Mouse (Mus musculus) intestine, postnatal 0 days (tissue): Measurements from ENCODE around the gene Cwc27. TPM values are rescaled to one million over a fixed set of nuclear protein-coding genes. Genes with fewer than 3 reads are reported as not detected.

ENCODE experiments used
- ATAC-seq: fragments of 200-750 bp; cut with Nextera tagmentation; 2 replicates; pipeline ENCODE4 v1.8.0; 2017; ENCODE audit warnings: mild to moderate bottlenecking, moderate TSS enrichment, moderate library complexity
- H3K27ac ChIP-seq: fragments of 300-500 bp; sonication (generic); 2 replicates; pipeline ENCODE4 v1.5.1; 2014; ENCODE audit warnings: mild to moderate bottlenecking, low read depth, low read length, moderate library complexity
- H3K27me3 ChIP-seq: fragments of 300-500 bp; sonication (generic); replicated peaks from 2 replicates; pipeline ENCODE4 v1.6.1; 2014; ENCODE audit warnings: low read length, mixed read lengths; ENCODE audit not compliant: control insufficient read depth, insufficient read depth
- H3K36me3 ChIP-seq: fragments of 300-500 bp; sonication (generic); 2 replicates; pipeline ENCODE4 v1.6.1; 2014; ENCODE audit warnings: mild to moderate bottlenecking, moderate library complexity; ENCODE audit not compliant: control insufficient read depth, insufficient read depth
- H3K4me1 ChIP-seq: fragments of 300-500 bp; sonication (generic); replicated peaks from 2 replicates; pipeline ENCODE4 v1.6.1; 2014; ENCODE audit warnings: antibody characterized with exemption, low read length, mixed read lengths; ENCODE audit not compliant: control insufficient read depth, insufficient read depth
- H3K4me2 ChIP-seq: fragments of 300-500 bp; sonication (generic); replicated peaks from 2 replicates; pipeline ENCODE4 v1.6.1; 2014; ENCODE audit warnings: low read depth, mild to moderate bottlenecking, moderate library complexity
- H3K4me3 ChIP-seq: fragments of 300-500 bp; sonication (generic); 2 replicates; pipeline ENCODE4 v1.5.1; 2014; ENCODE audit warnings: low read depth, low read length
- H3K9ac ChIP-seq: fragments of 300-500 bp; sonication (generic); 2 replicates; pipeline ENCODE4 v1.6.1; 2014; ENCODE audit warnings: mild to moderate bottlenecking, low read depth, low read length
- H3K9me3 ChIP-seq: fragments of 300-500 bp; sonication (generic); 2 replicates; pipeline ENCODE4 v1.6.1; 2016; ENCODE audit warnings: mixed run types; ENCODE audit not compliant: control insufficient read depth
- CTCF ChIP-seq: sonication (generic); IDR thresholded peaks from 2 replicates; pipeline ENCODE4 v1.5.1; 2016; ENCODE audit warnings: low read depth, mild to moderate bottlenecking, control low read depth, antibody characterized with exemption, moderate library complexity
- WGBS: fragments of 180-500 bp; shearing (Covaris S2); extraction: QIAGEN DNeasy Blood & Tissue Kit; methylation state at CpG from one replicate; pipeline ENCODE4 v1.1.7; 2014; 5-methylcytosine and 5-hydroxymethylcytosine counted together
- polyA plus RNA-seq: library from polyadenylated mRNA; unstranded; fragments of >200 nt; fragmentation: Nextera tagmentation; extraction: Ambion mirVana; gene quantifications from 2 replicates; pipeline ENCODE4 v1.2.1, GENCODE M21; 2015

Gene Cwc27
- polyA plus RNA-seq, 1 experiment from 2014 or later = 15.6 TPM

DNA sequence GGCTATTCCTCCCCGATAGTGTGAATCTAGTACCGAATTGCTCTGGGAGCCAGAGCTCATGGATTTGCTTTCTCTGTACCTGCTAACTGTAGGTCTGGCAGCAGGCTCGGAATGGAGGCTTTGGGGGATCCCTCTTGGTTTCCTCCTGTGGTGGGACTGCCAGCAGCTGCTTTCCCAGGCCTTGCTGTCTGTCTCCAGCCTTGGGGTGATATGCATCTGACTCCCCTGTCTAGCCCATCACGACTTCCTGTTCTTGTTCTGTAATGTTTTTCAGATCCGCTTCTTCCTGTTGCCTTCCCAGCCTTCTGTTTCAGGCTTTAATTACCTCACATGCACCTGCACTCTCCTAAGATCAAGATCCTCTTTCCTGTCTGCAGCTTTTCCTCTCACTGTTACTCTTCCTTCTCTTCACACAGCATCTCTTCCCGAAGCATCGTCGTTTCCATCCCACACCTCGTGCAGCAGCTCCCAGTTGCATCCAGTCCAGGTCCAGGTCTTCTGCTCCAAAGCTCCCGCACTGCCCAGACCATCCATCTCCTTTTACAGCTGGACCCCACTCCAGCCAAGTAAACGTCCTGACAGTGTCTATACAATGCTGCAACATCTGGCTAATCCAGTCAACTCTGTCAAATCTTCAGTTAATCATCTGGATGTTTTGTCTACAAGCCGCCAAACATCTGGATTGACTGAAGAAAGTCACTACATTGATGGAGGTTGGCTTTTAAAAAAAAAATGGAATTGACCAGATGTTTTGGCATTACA, 193.6 kb downstream of the Cwc27 start:
- Histone ChIP-seq H3K36me3 (no peaks in the 10 kb centered on the region), H3K4me3 (no peak overlapping the region), H3K27ac (no peak overlapping the region), H3K9me3 (no peaks in the 10 kb centered on the region), H3K9ac (no peak overlapping the region), H3K4me2 (no peak overlapping the region), H3K27me3 (no peaks in the 10 kb centered on the region), H3K4me1 (no peaks in the 10 kb centered on the region)
- TF ChIP-seq CTCF = no peak
- WGBS = 74% methylated on average over 12 of the region's 12 CpGs
- no peak for ATAC-seq

DNA sequence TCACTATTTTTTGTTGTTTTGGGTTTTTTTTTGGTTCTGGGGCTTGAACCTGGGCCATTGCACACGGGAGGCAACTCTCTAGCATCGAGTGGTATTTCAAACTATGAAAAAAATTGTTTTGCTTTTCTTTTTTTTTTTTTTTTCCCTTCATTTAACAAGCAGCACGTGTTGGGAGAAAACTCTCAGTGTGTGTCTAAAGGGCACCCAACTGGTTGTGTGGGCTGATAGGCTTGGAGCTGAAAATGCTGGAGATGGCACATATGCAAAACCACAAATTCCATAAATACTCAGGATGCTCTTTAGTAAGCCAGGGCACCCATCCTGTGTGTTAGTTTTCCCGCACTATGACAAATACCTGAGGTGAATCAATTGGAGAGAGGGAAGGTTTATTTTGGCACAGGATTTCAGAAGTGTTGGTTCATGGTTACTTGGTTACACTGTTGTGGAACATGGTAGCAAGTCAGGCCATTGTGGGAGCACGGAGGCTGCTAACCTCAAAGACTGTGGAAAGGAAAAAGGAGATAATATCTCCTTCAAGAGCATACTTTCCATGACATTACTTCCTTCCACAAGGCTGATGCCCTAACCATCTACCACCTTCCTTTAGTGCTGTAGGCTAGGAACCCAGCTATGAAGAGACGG, 194.7 kb downstream of the Cwc27 start:
- Histone ChIP-seq H3K9me3 (no peaks in the 10 kb centered on the region), H3K4me1 (no peaks in the 10 kb centered on the region), H3K4me3 (no peak overlapping the region), H3K27me3 (no peaks in the 10 kb centered on the region), H3K4me2 (no peak overlapping the region), H3K27ac (no peak overlapping the region), H3K36me3 (no peaks in the 10 kb centered on the region), H3K9ac (no peak overlapping the region)
- TF ChIP-seq CTCF = no peak
- no peak for ATAC-seq
- WGBS = 84% methylated on average over 6 of the region's 6 CpGs

DNA sequence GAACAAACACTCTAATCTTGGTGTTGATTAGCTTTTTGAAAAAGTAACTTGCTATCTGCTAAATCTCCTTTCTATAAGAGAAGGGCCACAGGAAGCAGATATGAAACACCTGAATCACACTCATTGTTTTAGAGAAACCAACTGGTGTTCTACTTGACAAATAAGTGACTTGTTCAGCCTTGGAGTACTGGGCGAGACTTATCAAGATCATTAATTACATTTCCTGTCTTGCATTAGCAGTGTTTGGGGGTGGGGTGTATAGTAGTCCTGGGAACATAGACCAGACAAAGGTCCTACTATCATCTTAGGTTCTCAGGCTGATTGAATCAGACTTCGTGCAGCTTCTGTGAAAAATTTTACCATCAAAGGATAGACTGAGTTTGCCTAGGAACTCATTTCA, 196.5 kb downstream of the Cwc27 start:
- Histone ChIP-seq H3K4me2 (no peak overlapping the region), H3K27me3 (no peaks in the 10 kb centered on the region), H3K9ac (no peak overlapping the region), H3K4me1 (no peaks in the 10 kb centered on the region), H3K9me3 (no peaks in the 10 kb centered on the region), H3K27ac (no peak overlapping the region), H3K4me3 (no peak overlapping the region), H3K36me3 (no peaks in the 10 kb centered on the region)
- TF ChIP-seq CTCF = no peak
- 37% methylated on average over 2 of the region's 2 CpGs for WGBS
- ATAC-seq = no peak

- TF ChIP-seq CTCF = no peak
- no peak overlapping the region for H3K4me2 ChIP-seq
- no peaks in the 10 kb centered on the region for H3K27me3 ChIP-seq
- H3K9ac ChIP-seq = no peak overlapping the region
- H3K4me1 ChIP-seq = no peaks in the 10 kb centered on the region
- H3K36me3 ChIP-seq = no peaks in the 10 kb centered on the region
- no peak for ATAC-seq
- no peaks in the 10 kb centered on the region for H3K9me3 ChIP-seq
- no peak overlapping the region for H3K4me3 ChIP-seq
- H3K27ac ChIP-seq = no peak overlapping the region
- whole genome bisulfite sequencing = 80% methylated on average over 7 of the region's 7 CpGs
These were observed 197.2 kb downstream of the Cwc27 start for GRCm38 (mm10) chr13:104619503-104620288.

DNA sequence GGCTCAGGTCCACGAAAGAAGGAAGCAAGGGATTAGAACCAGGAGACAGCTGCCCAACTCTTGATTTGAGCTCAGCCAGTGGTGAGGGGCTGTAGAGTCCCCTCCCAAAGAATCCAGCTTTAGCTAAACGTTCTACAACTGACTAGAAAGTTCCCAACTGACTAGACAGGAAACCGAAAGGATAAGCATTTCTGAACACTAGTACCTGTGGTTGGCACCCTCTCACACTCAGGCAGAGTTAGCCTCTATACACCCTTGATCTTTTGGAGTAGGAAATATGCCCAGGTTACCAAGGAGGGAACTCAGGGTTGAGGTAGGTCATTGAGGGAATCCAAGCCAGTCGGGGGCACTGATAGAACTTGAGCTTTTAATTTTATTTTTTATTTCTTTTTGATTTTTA, 199.7 kb downstream of the Cwc27 start:
- 81% methylated on average over 4 of the region's 4 CpGs for WGBS
- H3K27ac ChIP-seq = no peak overlapping the region
- no peak overlapping the region for H3K4me2 ChIP-seq
- H3K36me3 ChIP-seq = no peaks in the 10 kb centered on the region
- no peaks in the 10 kb centered on the region for H3K27me3 ChIP-seq
- no peak for TF ChIP-seq CTCF
- H3K4me3 ChIP-seq = no peak overlapping the region
- H3K9me3 ChIP-seq = no peaks in the 10 kb centered on the region
- no peaks in the 10 kb centered on the region for H3K4me1 ChIP-seq
- no peak overlapping the region for H3K9ac ChIP-seq
- ATAC-seq = no peak
